Mouse (Mus musculus) granulocyte monocyte progenitor cell, adult 5-6 weeks (primary cell): ENCODE results near the gene Wbp4. TPM values are rescaled to one million over a fixed set of nuclear protein-coding genes. Genes with fewer than 3 reads are reported as not detected.
"Not testable (repeated sequence)": the region's sequence is repeated elsewhere in the genome, so short reads cannot be mapped to it uniquely, and the experiment has no call there.

Experiments used
- ATAC-seq: replicated peaks from 2 replicates; pipeline ENCODE4 v1.8.0; 2016; ENCODE audit warnings: mild to moderate bottlenecking, moderate TSS enrichment, inconsistent platforms; ENCODE audit not compliant: poor library complexity, severe bottlenecking
- total RNA-seq, 2 experiments: library from RNA; stranded (forward) in 1 of 2; stranded (reverse) in 1 of 2; fragments of 200-712, 200-1000 nt in 1 of 2; fragments of >200 nt in 1 of 2; fragmentation: Nextera tagmentation in 1 of 2; gene quantifications; 2 replicates each; pipeline ENCODE4 v1.2.3; 2014 to 2017

Wbp4 gene
- total RNA-seq (2014; fragmentation: Nextera tagmentation) = 15.3 and 28.1 TPM in 2 replicates
- total RNA-seq (2017) = 70.8 and 75.0 TPM in 2 replicates

DNA sequence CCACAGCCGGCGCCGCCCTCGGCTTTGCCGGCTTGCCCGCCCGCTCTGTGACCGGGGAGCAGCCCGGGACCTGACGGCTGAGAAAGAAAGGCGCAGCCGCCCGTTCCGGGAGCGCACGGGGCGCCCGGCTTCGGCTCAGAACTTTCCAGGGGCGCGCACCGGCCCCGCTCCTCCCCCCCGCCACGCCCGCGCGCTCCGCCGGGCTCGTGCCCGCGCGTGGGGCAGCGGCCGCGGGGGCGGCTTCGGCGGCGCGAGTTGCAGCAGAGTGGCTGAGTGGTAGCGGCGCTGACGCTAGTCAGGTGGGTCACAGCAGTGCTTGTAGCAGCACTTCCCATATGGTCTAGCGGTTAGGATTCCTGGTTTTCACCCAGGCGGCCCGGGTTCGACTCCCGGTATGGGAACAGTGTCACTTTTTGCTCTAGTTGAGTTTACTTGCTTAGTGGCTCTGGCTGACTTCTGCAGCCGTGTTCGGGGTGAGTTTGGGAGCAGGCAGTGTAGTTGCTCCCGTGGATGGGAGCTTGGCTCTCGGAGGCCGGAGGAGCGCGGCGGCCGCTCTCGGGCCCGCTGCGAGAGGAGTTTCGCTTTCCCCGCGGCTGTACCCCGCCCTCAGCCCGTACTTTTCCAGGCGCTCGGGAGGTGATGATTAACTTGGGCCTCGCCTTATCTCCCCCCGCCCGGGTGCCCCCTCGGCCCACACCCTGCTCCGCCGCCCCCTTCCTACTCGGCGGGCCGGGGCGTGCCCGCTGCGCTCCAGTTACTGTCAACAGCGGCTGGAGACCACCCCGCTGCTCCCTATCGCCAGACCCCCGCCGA is at the start of gene Wbp4:
Gene Wbp4 (minus strand): TSS at position 182 of the 813 bp plus-strand sequence.
- peak; percentile 66 for ATAC-seq

DNA sequence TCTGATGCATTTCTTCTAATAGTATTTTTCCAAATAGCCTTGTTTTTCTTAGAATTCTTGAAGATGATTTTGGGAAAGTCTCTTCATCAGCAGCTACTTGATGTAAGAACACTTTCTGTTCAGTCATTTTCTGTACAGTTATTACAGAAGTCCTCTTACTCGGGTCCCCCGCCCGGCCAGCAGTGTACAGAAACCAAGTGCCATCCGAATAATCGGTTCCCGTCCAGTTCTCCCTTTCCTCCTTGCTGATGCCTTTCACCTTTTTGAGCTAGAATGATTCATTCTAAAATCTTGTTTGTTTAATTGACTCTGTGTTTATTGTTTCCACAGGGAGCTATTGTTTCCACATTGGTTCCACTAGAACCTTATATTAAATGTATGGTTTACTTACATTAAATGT is 49.4 kb upstream of the Wbp4 start:
- ATAC-seq = no peak

DNA sequence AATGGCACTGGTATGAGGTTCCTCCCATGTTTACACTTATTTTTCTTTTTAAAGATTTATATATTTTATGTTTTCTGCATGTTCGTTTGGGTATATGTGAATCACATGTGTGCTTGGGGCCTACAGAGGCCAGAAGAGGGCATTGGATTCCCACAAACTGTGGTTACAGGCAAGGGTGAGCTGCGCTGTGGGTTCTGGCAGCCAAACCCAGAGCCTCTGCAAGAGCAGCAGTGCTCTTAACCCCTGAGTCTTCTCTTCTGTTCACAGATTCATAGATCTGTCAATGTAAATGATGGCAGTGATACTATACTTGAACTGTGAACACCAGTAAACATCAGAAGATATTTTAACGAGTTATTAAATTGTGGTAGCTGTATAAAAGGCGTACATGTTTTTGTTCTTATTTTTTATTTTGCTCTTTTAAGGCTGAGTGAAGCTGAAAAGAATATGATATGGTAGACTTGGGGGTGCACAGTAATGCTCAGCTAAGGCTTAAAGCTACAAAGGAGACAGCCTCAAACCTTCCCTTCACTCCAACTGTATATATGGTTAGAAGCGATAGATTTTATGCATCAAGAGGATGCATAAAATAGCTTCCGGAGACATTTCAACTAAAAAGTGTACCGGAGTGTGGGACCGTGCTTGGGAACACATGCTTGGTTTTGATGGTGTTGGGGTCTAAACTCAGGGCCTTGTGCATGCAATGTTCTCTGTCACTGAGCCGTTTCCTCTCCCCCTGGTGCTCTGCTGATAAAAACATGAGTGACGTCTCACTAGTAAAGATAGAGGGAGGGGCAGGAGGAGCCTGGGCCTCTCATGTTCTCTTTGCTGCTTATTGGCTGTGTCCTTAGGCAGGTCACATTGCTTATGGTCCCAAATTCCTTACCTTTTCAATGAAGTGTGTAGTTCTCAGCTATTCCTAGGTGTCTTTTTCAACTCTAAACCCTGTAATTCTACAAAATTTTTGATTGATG is 48.5 kb upstream of the Wbp4 start:
- peak; percentile 42 for ATAC-seq

DNA sequence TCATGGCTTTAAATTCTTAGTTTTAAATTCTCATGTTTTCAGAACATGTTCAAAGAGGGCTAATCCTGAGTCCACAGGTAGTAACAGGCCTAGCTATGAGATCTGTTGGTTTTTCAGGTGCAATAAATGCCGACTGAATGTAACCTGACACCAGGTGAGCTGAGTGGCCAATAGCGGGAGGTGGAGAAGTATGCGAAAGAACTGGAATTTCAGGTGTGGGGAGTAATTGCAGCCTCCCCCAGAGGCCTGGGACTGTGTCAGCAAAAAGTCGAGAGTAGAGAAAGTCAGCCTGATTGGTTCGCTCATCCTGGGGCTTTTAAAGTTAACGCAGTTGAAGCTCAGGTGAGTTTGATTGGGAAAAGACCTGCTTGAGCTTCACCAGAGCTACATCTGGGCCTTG is 46.4 kb upstream of the Wbp4 start:
- no peak for ATAC-seq

DNA sequence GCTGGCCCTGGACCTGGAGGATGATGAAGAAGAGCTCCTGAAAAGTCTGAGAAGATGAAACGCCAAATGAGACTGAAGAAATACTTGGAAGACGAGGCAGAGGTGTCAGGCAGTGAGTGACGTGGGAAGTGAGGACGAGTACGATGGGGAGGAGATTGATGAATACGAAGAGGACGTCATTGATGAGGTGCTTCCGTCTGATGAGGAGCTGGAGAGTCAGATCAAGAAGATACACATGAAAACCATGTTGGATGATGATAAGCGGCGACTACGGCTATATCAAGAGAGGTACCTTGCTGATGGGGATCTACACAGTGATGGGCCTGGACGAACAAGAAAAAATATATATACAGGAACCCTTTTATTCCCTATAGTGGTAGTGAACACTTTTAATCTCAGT is 44.8 kb upstream of the Wbp4 start:
- not testable (repeated sequence) for ATAC-seq

DNA sequence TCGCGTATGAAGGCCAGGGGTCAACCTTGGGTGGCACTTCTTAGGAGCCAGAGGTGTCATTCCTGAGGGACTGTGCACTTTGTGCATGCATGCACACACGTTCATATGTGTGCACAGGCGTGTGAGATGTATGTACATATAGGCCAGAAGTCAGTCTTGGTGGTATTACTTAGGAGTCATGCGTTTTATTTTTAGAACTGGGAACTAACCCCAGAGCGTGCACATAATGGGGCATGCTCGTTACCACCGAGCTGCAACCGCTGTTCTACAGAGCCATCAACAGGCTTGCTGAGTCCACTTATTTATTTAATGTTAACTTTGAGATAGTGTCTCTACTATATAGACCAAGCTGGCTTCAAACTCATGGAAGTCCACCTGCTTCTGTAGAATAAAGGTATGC is 41.1 kb upstream of the Wbp4 start:
- ATAC-seq = peak; percentile 59

DNA sequence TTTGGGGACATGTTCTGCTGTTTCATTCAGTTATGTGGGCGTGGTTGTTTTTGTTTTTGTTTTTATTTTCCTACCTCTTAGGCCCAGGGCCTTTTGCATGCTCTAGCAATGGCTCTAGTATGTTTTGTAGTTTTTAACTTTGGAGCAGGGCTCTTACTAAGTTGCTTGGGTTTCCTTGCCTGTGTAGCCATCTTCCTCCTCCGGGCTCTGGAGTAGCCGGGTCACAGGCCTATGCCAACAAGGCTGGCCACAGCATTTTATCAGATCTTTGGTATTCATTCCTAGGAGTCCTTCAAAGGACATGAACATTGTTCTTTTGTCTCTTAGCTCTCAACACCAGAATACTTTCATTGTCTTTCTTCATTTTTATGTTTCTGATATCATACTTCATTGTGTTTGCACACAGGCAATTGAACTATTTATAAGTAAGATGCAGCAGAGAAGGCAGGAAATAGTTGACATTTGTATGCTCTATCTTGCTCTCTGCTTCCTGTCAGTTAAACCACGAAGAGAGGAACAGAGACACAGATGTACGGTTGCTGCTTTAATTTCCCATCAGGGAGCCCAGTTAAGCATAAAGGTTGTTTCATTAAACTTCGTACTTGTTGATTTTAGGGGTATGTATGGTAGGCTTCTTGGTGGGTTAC is 40.3 kb upstream of the Wbp4 start:
- ATAC-seq = peak; percentile 64

DNA sequence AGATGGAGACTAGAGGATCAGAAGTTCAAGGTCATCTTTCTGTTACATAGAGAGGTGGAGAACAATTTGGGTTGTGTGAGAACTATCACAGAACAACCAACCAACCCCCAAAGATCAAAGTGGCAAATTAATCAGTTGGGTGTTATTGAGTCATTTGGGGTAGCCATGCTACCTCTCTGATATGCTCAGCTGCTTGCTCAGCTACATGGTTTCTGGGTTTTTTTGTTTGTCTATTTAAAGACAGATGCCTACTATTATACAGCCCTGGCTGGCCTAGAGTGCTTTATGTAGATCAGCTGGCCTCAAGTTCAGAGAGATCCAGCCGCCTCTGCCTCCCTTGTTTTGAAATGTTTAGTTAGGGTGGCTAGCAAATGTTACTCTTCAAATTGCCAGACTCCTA is 39.7 kb upstream of the Wbp4 start:
- no peak for ATAC-seq

DNA sequence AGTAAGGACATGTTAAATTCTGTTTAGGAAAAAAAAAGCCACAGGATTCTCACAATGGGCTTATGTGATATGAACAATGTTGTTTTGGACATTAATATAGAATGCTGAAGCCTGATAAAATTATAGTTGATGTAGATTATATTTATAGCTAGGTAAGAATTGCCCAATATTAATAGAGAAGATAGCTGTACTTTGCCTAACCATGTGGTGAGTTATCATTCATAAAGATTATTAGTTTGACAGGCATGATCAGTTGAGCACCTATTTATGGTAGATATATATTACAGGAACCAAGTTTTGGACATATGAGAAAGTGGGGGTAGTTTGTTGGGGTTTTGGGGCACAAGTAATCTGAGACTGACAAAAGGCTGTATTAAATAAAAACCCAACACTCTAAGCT is 39.3 kb upstream of the Wbp4 start:
- ATAC-seq = no peak

DNA sequence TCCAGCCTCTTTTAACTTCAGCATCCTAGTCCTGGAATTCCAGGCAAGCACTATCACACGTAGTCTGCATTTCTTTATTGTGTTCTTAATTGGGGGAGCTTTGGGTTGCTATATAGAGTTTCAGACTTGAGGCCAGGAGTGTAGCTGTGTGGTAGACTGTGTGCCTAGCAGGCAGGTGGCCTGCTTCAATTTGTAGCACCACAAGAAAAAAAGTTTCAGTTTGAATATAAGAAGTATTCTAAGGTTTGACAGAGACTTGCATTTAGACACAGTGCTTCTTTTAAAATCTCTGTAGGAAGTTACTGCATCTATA is 38.3 kb upstream of the Wbp4 start:
- no peak for ATAC-seq

DNA sequence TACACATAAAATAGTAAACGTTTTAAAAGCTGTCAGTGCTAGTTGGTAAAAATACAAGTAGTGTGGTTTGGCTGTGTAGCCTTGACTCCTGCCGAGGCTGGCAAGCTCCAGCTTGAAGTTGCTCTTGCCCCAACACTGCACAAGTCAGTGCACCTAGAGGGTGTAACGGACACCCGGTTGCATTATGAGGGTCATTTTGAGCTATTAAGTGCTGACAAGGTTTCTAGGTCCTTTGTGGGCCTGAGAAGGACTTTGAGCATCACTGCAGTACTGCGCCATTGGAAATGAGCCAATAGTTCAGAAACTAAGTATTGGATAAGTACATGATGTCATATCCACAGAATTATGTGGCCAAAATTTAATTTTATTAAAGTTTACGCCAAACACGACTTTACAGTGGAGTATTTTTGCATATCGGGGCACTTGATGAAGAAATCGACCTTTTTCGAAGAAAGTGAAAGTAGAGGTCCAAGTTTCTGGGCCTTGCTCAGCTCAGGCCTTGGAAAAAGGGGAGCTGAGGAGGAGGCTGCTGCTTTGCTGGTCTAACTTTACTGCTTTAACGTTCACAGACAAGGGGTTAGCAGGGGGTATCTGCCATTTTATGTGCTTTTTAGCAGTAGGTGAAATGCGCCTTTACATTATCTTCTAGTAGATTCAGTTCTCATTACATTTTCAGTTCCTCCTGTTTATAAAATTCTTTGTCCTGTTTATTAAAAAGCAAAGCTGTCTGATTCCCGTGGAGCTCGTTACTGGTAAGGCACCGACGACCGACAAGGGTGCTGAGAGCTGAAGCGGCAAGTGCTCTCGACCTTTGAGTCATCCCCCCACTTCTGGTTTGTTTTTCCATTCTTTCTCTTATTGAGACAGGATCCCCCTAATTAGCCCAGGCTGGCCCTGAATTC is 37.7 kb upstream of the Wbp4 start:
- peak; percentile 8 for ATAC-seq

DNA sequence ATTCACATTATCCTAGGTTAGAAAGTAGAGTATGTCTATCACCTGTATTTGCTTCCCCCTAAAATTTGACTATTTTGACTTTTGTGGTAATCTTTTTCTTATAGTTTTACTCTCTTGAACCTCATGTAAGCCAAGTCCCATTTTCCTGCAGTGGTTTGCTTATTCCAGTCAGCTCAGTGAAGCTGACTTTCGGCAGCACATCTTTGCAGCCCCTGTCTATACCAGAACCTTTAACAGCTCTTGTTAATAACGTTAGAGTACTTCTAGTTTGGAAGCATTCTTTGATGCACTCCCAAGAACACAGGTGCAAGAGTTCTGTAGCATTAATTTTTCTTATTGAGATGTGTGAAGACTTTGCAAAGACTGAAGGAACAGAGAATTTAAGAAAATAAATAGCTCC is 36.8 kb upstream of the Wbp4 start:
- no peak for ATAC-seq

DNA sequence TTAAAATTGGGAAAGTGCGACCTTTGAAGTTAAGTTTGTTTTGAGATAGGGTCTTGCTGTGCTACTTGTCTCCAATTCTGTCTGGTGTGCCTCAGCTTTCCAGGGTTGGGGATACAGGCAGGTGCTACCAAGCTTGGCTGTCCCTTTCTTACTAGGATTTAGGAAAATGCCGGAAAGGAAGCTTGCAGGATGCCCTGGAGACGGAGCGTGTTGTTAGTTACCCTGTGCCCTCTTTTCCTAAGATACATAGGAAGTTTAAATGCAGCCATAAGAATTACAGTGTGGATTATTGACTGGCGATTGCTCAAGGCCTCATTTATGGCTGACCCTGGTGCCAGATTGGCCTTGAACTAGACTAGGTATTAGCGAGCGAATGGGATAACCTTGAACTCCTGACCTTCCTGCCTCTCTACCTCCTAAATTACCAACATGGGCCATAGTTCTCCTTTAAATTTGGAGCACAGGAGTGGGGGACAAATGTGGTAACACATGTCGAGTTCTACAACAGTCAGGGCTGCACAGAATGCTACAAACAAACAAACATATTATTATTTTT is 35.9 kb upstream of the Wbp4 start:
- no peak for ATAC-seq

DNA sequence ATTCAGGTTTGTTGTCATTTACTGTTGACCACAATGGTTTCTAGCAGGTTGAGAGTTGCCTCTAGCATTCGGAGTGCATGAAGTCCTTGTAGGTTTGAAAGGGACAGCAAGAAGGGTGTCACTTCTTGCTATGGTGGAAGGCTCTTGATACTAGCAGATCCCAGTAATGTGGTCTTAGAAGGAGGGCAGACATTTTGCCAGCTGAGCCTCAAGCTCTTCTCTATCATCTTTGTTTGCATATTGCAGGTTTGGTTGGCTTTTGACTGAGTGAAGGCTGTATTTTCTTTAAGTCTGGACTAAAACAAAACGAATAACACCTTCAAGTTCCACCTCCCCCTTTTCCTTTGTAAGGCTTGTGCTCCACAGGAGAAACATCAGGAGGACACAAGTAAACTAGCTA is 35.4 kb upstream of the Wbp4 start:
- ATAC-seq = no peak

DNA sequence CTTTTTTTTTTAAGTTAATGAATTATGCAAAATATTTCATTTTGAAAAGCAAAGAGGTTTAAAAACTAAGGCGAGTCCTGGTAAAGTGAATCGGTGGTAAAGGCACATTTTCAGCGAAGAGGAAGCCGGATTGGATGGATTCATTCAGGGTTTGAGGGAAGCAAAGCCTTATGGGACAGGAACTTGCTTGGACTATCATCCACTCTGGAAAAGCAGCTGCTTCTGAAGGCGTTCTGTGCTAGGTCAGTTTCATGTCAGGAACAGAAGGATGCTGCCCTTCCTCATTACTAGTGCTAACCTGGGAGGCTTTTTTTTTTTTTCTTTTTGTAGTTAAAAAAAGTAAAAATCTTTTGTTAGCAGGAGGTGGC is 34.9 kb upstream of the Wbp4 start:
- ATAC-seq = peak; percentile 26

DNA sequence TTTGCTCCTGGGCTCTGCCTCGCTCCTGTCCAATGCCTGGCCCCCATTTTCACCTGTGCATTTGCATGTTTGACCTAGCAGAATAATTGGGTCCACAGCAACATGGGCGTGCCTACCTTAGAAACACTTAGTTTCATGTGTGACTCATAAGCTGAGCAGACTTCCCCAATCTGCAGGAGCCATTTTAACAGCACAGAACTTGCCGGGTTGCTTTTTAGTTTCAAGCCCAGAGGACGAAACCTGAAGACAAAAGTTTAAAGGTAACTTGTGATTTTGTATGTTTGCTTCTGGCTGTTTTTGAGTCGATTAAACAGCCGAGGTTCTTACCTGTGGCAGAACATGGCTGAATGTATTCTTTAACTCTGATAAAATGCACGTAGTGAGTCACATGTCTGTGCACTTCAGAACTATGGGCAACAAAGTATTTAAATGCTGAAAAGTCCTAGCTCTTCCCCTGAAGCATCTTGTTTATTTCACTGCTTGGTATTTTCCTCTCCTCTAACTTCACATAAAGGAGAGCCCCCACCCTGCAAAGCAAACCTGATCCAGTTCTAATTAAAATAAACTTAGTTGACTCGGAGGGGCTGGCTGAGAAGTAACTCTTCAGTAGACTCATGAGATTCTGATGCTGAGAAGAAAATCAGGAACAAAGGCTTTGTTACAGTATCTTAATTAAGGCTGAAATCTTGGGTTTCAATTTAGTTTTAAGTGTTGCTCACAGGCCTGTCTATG is 34.4 kb upstream of the Wbp4 start:
- peak; percentile 77 for ATAC-seq

DNA sequence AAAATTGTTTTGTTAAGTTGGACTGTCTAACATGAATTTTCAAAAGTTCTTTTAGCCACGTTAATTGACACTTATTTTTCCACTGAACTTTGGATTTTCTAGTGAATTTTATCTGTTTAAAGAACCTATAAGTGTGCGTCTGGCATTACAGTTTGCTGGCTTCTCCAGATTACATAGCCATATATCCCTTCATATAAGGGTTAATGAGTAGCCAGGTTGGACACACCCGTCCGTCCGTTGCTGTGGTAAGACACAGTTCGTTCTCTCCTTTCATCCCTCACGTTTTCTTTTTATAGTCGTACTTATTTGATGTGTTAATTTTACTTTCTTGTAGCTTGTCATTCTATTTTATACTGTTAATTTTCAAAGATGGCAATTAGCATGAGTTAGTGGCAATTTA is 33.8 kb upstream of the Wbp4 start:
- peak; percentile 1; the same call in 1 of the 2 replicates for ATAC-seq

DNA sequence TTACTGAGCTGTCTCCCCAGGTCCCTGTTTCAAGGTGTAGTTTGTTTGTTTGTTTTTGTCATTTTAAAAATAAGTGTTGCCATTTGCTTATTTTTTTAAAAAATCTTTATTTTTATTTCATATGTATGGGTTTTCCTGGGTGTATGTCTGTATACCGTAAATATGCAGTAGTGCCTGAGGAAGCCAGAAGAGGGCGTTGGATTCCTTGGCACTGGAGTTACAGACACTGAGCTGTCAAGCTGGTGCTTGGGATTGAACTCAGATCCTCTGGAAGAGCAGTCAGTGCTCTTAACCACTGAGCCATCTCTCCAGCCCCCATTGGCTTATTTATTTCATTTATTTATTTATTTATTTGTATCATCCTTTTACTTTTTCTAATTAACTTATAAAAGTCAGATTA is 32.6 kb upstream of the Wbp4 start:
- ATAC-seq = no peak

DNA sequence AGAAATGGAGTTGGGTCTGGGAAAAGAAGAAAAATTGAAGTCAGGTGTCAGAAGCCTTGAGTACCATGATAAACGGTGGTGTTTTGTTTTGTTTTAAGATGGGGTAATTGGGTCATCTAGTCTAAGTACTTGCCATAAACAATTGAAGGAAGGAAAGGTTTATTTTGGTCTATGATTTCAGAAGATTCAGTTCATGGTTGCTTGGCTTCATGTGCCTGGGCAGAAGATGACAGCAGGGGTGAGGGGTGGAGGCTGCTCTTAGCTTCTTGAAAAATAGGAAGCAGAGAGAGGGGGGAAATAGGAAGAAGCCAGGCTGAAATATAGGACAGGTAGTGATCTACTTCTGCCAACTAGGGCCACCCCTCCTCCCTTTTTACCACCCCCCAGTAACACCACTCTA is 30.2 kb upstream of the Wbp4 start:
- 0 out of 2 replicates have a peak, but pooled peaks have one; percentile 17 for ATAC-seq
